Mouse (Mus musculus): ENCODE measurements around the gene Eif2b1. TPM values are rescaled to one million over a fixed set of nuclear protein-coding genes. Genes with fewer than 3 reads are reported as not detected.

Eif2b1 gene
- 71.2 and 78.7 TPM in 2 replicates for polyA plus RNA-seq (2014; fragmentation: Nextera tagmentation; extraction: Ambion mirVana)

GRCm38 (mm10) chr5:124578633-124579317 is at the start of gene Eif2b1, which contains the start of gene Gtf2h3:
Gene Eif2b1 (minus strand): TSS chr5:124579131.
Gene Gtf2h3 (plus strand): TSS chr5:124579140.
- Histone ChIP-seq H3K27me3 (ENCODE audit: control insufficient read depth, insufficient read depth, low read length) (no peaks in the 10 kb centered on the region), H3K4me2 (replicated peaks; ENCODE audit: low read depth, low read length) (peak within 1 kb of the TSS; percentile 74), H3K27ac (ENCODE audit: low read length) (no peak within 1 kb of the TSS), H3K4me3 (ENCODE audit: low read depth, low read length) (peak within 1 kb of the TSS; percentile 77), H3K9me3 (ENCODE audit: control insufficient read depth, low read depth, low read length) (no peaks in the 10 kb centered on the region), H3K36me3 (ENCODE audit: control insufficient read depth, insufficient read depth, low read length) (peaks cover 25% of the 10 kb centered on the region), H3K9ac (replicated peaks; ENCODE audit: low read depth, low read length) (peak within 1 kb of the TSS; percentile 66), H3K4me1 (ENCODE audit: control insufficient read depth, insufficient read depth, low read length) (peaks cover 14% of the 10 kb centered on the region; the same call in 1 of the 2 replicates)
- 1% methylated on average over 51 of the region's 51 CpGs for WGBS
- ATAC-seq (ENCODE audit: insufficient number of reproducible peaks, insufficient read depth, low FRiP score, low read depth): peak; percentile 93

- ATAC-seq (ENCODE audit: insufficient number of reproducible peaks, insufficient read depth, low FRiP score, low read depth): no peak
- peaks cover 5% of the 10 kb centered on the region; the same call in 1 of the 2 replicates for H3K4me1 ChIP-seq (ENCODE audit: control insufficient read depth, insufficient read depth, low read length)
- 0 out of 2 replicates have a peak, but pooled peaks cover 3% of the 10 kb centered on the region for H3K36me3 ChIP-seq (ENCODE audit: control insufficient read depth, insufficient read depth, low read length)
- no peak overlapping the region for H3K27ac ChIP-seq (ENCODE audit: low read length)
- H3K4me3 ChIP-seq (ENCODE audit: low read depth, low read length): no peak overlapping the region
- no peaks in the 10 kb centered on the region for H3K9me3 ChIP-seq (ENCODE audit: control insufficient read depth, low read depth, low read length)
- WGBS: 87% methylated on average over 9 of the region's 9 CpGs
- no peak overlapping the region for H3K9ac ChIP-seq (replicated peaks; ENCODE audit: low read depth, low read length)
- no peaks in the 10 kb centered on the region for H3K27me3 ChIP-seq (ENCODE audit: control insufficient read depth, insufficient read depth, low read length)
- H3K4me2 ChIP-seq (replicated peaks; ENCODE audit: low read depth, low read length): no peak overlapping the region
These were observed 45.4 kb upstream of the Eif2b1 start for GRCm38 (mm10) chr5:124624291-124624690.

GRCm38 (mm10) chr5:124622890-124623289 is 44.0 kb upstream of the Eif2b1 start:
- WGBS: 90% methylated on average over 15 of the region's 15 CpGs
- peaks cover 3% of the 10 kb centered on the region; the same call in 1 of the 2 replicates for H3K36me3 ChIP-seq (ENCODE audit: control insufficient read depth, insufficient read depth, low read length)
- no peak overlapping the region for H3K9ac ChIP-seq (replicated peaks; ENCODE audit: low read depth, low read length)
- ATAC-seq (ENCODE audit: insufficient number of reproducible peaks, insufficient read depth, low FRiP score, low read depth): no peak
- no peak overlapping the region for H3K27ac ChIP-seq (ENCODE audit: low read length)
- H3K9me3 ChIP-seq (ENCODE audit: control insufficient read depth, low read depth, low read length): no peaks in the 10 kb centered on the region
- peaks cover under 1% of the 10 kb centered on the region; the same call in 1 of the 2 replicates for H3K4me1 ChIP-seq (ENCODE audit: control insufficient read depth, insufficient read depth, low read length)
- no peaks in the 10 kb centered on the region for H3K27me3 ChIP-seq (ENCODE audit: control insufficient read depth, insufficient read depth, low read length)
- no peak overlapping the region for H3K4me3 ChIP-seq (ENCODE audit: low read depth, low read length)
- no peak overlapping the region for H3K4me2 ChIP-seq (replicated peaks; ENCODE audit: low read depth, low read length)

GRCm38 (mm10) chr5:124621362-124621761 is 42.4 kb upstream of the Eif2b1 start:
- no peak for ATAC-seq (ENCODE audit: insufficient number of reproducible peaks, insufficient read depth, low FRiP score, low read depth)
- H3K27ac ChIP-seq (ENCODE audit: low read length): no peak overlapping the region
- WGBS: 73% methylated on average over 13 of the region's 13 CpGs
- H3K4me2 ChIP-seq (replicated peaks; ENCODE audit: low read depth, low read length): no peak overlapping the region
- H3K4me3 ChIP-seq (ENCODE audit: low read depth, low read length): no peak overlapping the region
- no peaks in the 10 kb centered on the region for H3K27me3 ChIP-seq (ENCODE audit: control insufficient read depth, insufficient read depth, low read length)
- H3K36me3 ChIP-seq (ENCODE audit: control insufficient read depth, insufficient read depth, low read length): no peaks in the 10 kb centered on the region; the same call in 1 of the 2 replicates
- H3K9me3 ChIP-seq (ENCODE audit: control insufficient read depth, low read depth, low read length): no peaks in the 10 kb centered on the region
- no peaks in the 10 kb centered on the region for H3K4me1 ChIP-seq (ENCODE audit: control insufficient read depth, insufficient read depth, low read length)
- no peak overlapping the region for H3K9ac ChIP-seq (replicated peaks; ENCODE audit: low read depth, low read length)

- Histone ChIP-seq H3K36me3 (ENCODE audit: control insufficient read depth, insufficient read depth, low read length) (no peaks in the 10 kb centered on the region; the same call in 1 of the 2 replicates), H3K4me2 (replicated peaks; ENCODE audit: low read depth, low read length) (no peak overlapping the region), H3K4me1 (ENCODE audit: control insufficient read depth, insufficient read depth, low read length) (no peaks in the 10 kb centered on the region), H3K9me3 (ENCODE audit: control insufficient read depth, low read depth, low read length) (no peaks in the 10 kb centered on the region), H3K27ac (ENCODE audit: low read length) (no peak overlapping the region), H3K9ac (replicated peaks; ENCODE audit: low read depth, low read length) (no peak overlapping the region), H3K27me3 (ENCODE audit: control insufficient read depth, insufficient read depth, low read length) (no peaks in the 10 kb centered on the region), H3K4me3 (ENCODE audit: low read depth, low read length) (no peak overlapping the region)
- no peak for ATAC-seq (ENCODE audit: insufficient number of reproducible peaks, insufficient read depth, low FRiP score, low read depth)
- 76% methylated on average over 10 of the region's 10 CpGs for WGBS
These were observed 39.8 kb upstream of the Eif2b1 start for GRCm38 (mm10) chr5:124618711-124619110.

- Histone ChIP-seq H3K4me2 (replicated peaks; ENCODE audit: low read depth, low read length) (no peak overlapping the region), H3K9ac (replicated peaks; ENCODE audit: low read depth, low read length) (no peak overlapping the region), H3K4me1 (ENCODE audit: control insufficient read depth, insufficient read depth, low read length) (no peaks in the 10 kb centered on the region), H3K9me3 (ENCODE audit: control insufficient read depth, low read depth, low read length) (no peaks in the 10 kb centered on the region), H3K36me3 (ENCODE audit: control insufficient read depth, insufficient read depth, low read length) (no peaks in the 10 kb centered on the region; the same call in 1 of the 2 replicates), H3K27me3 (ENCODE audit: control insufficient read depth, insufficient read depth, low read length) (no peaks in the 10 kb centered on the region), H3K4me3 (ENCODE audit: low read depth, low read length) (no peak overlapping the region), H3K27ac (ENCODE audit: low read length) (no peak overlapping the region)
- 81% methylated on average over 11 of the region's 11 CpGs for WGBS
- no peak for ATAC-seq (ENCODE audit: insufficient number of reproducible peaks, insufficient read depth, low FRiP score, low read depth)
These were observed 35.8 kb upstream of the Eif2b1 start for GRCm38 (mm10) chr5:124614709-124615108.

GRCm38 (mm10) chr5:124610965-124611364 is 32.0 kb upstream of the Eif2b1 start:
- WGBS: 80% methylated on average over 10 of the region's 10 CpGs
- no peaks in the 10 kb centered on the region for H3K4me1 ChIP-seq (ENCODE audit: control insufficient read depth, insufficient read depth, low read length)
- ATAC-seq (ENCODE audit: insufficient number of reproducible peaks, insufficient read depth, low FRiP score, low read depth): no peak
- no peaks in the 10 kb centered on the region for H3K36me3 ChIP-seq (ENCODE audit: control insufficient read depth, insufficient read depth, low read length)
- H3K27me3 ChIP-seq (ENCODE audit: control insufficient read depth, insufficient read depth, low read length): no peaks in the 10 kb centered on the region
- H3K27ac ChIP-seq (ENCODE audit: low read length): no peak overlapping the region
- no peaks in the 10 kb centered on the region for H3K9me3 ChIP-seq (ENCODE audit: control insufficient read depth, low read depth, low read length)
- no peak overlapping the region for H3K4me2 ChIP-seq (replicated peaks; ENCODE audit: low read depth, low read length)
- H3K9ac ChIP-seq (replicated peaks; ENCODE audit: low read depth, low read length): no peak overlapping the region
- H3K4me3 ChIP-seq (ENCODE audit: low read depth, low read length): no peak overlapping the region

- H3K4me2 ChIP-seq (replicated peaks; ENCODE audit: low read depth, low read length): no peak overlapping the region
- 81% methylated on average over 17 of the region's 17 CpGs for WGBS
- no peaks in the 10 kb centered on the region for H3K27me3 ChIP-seq (ENCODE audit: control insufficient read depth, insufficient read depth, low read length)
- peaks cover 6% of the 10 kb centered on the region for H3K36me3 ChIP-seq (ENCODE audit: control insufficient read depth, insufficient read depth, low read length)
- no peaks in the 10 kb centered on the region for H3K4me1 ChIP-seq (ENCODE audit: control insufficient read depth, insufficient read depth, low read length)
- H3K4me3 ChIP-seq (ENCODE audit: low read depth, low read length): no peak overlapping the region
- no peak overlapping the region for H3K27ac ChIP-seq (ENCODE audit: low read length)
- no peaks in the 10 kb centered on the region for H3K9me3 ChIP-seq (ENCODE audit: control insufficient read depth, low read depth, low read length)
- no peak for ATAC-seq (ENCODE audit: insufficient number of reproducible peaks, insufficient read depth, low FRiP score, low read depth)
- H3K9ac ChIP-seq (replicated peaks; ENCODE audit: low read depth, low read length): no peak overlapping the region
These were observed 26.2 kb upstream of the Eif2b1 start for GRCm38 (mm10) chr5:124605041-124605622.
